Mouse (Mus musculus) hindbrain, embryonic 12.5 days (tissue): Measurements from ENCODE around the gene Acoxl. TPM values are rescaled to one million over a fixed set of nuclear protein-coding genes. Genes with fewer than 3 reads are reported as not detected.

Experiments used
- ATAC-seq: fragments of 200-750 bp; cut with Nextera tagmentation; 2 replicates; pipeline ENCODE4 v1.8.0; 2017; ENCODE audit warnings: moderate TSS enrichment; ENCODE audit not compliant: low FRiP score
- H3K27ac ChIP-seq: fragments of 300-500 bp; sonication (generic); 2 replicates; pipeline ENCODE4 v1.5.1; 2016; ENCODE audit warnings: mild to moderate bottlenecking
- H3K27me3 ChIP-seq: fragments of 300-500 bp; sonication (generic); 2 replicates; pipeline ENCODE4 v1.6.1; 2016; ENCODE audit warnings: mild to moderate bottlenecking
- H3K36me3 ChIP-seq: fragments of 300-500 bp; sonication (generic); 2 replicates; pipeline ENCODE4 v1.6.1; 2016; ENCODE audit warnings: mild to moderate bottlenecking
- H3K4me1 ChIP-seq: fragments of 300-500 bp; sonication (generic); 2 replicates; pipeline ENCODE4 v1.6.1; 2016
- H3K4me2 ChIP-seq: fragments of 300-500 bp; sonication (generic); replicated peaks from 2 replicates; pipeline ENCODE4 v1.6.1; 2016; ENCODE audit warnings: mild to moderate bottlenecking
- H3K4me3 ChIP-seq: fragments of 300-500 bp; sonication (generic); 2 replicates; pipeline ENCODE4 v1.5.1; 2016; ENCODE audit warnings: mild to moderate bottlenecking
- H3K9ac ChIP-seq: fragments of 300-500 bp; sonication (generic); 2 replicates; pipeline ENCODE4 v1.6.1; 2016; ENCODE audit warnings: mild to moderate bottlenecking, moderate library complexity
- H3K9me3 ChIP-seq: fragments of 300-500 bp; sonication (generic); replicated peaks from 2 replicates; pipeline ENCODE4 v1.6.1; 2016; ENCODE audit warnings: mild to moderate bottlenecking
- WGBS: fragments of 180-500 bp; shearing (Covaris S2); methylation state at CpG from one replicate; pipeline ENCODE4 v1.1.7; 2016; 5-methylcytosine and 5-hydroxymethylcytosine counted together
- microRNA-seq: library from miRNA; unstranded; fragments of <30 nt; microRNA quantifications from one replicate; pipeline ENCODE4, GENCODE M21; 2017
- polyA plus RNA-seq: library from polyadenylated mRNA; unstranded; fragments of >200 nt; fragmentation: Nextera tagmentation; extraction: Ambion mirVana; gene quantifications from 2 replicates; pipeline ENCODE4 v1.2.1, GENCODE M21; 2016

The Acoxl gene
- polyA plus RNA-seq, 1 experiment from 2014 or later: 0.15 TPM

GRCm38 (mm10) chr2:128169486-128169885 is 330.8 kb downstream of the Acoxl start:
- no peaks in the 10 kb centered on the region for H3K9me3 ChIP-seq
- H3K36me3 ChIP-seq: no peaks in the 10 kb centered on the region
- no peak overlapping the region for H3K27ac ChIP-seq
- H3K27me3 ChIP-seq: no peaks in the 10 kb centered on the region
- WGBS: 81% methylated on average over 5 of the region's 5 CpGs
- no peak overlapping the region for H3K4me2 ChIP-seq
- H3K4me1 ChIP-seq: peaks cover 4% of the 10 kb centered on the region; the same call in 1 of the 2 replicates
- no peak overlapping the region for H3K9ac ChIP-seq
- no peak overlapping the region for H3K4me3 ChIP-seq
- ATAC-seq: no peak

GRCm38 (mm10) chr2:128169972-128170371 is 331.3 kb downstream of the Acoxl start:
- 87% methylated on average over 11 of the region's 11 CpGs for WGBS
- H3K36me3 ChIP-seq: no peaks in the 10 kb centered on the region

GRCm38 (mm10) chr2:128170614-128171013 is 331.9 kb downstream of the Acoxl start:
- no peaks in the 10 kb centered on the region for H3K9me3 ChIP-seq
- H3K36me3 ChIP-seq: no peaks in the 10 kb centered on the region
- peaks cover 4% of the 10 kb centered on the region; the same call in 1 of the 2 replicates for H3K4me1 ChIP-seq
- H3K27ac ChIP-seq: no peak overlapping the region
- H3K9ac ChIP-seq: no peak overlapping the region
- no peak overlapping the region for H3K4me2 ChIP-seq
- no peak for ATAC-seq
- H3K4me3 ChIP-seq: no peak overlapping the region
- WGBS: 87% methylated on average over 3 of the region's 3 CpGs
- H3K27me3 ChIP-seq: no peaks in the 10 kb centered on the region

More at GRCm38 (mm10) chr2:128169972-128170371, 331.3 kb downstream of the Acoxl start:
- Histone ChIP-seq H3K4me3 (no peak overlapping the region), H3K4me2 (no peak overlapping the region), H3K9ac (no peak overlapping the region), H3K9me3 (no peaks in the 10 kb centered on the region), H3K27ac (no peak overlapping the region), H3K4me1 (peaks cover 4% of the 10 kb centered on the region; the same call in 1 of the 2 replicates), H3K27me3 (no peaks in the 10 kb centered on the region)
- no peak for ATAC-seq

- no peak for ATAC-seq
- Histone ChIP-seq H3K4me2 (no peak overlapping the region), H3K27ac (no peak overlapping the region), H3K9ac (no peak overlapping the region), H3K27me3 (no peaks in the 10 kb centered on the region), H3K9me3 (no peaks in the 10 kb centered on the region), H3K4me1 (peaks cover 12% of the 10 kb centered on the region), H3K4me3 (no peak overlapping the region), H3K36me3 (no peaks in the 10 kb centered on the region)
- 99% methylated on average over 5 of the region's 5 CpGs for WGBS
Measured at GRCm38 (mm10) chr2:128172266-128172665, 333.6 kb downstream of the Acoxl start.

Small RNAs within 50 kb of the gene (microRNA-seq; reads per million reads assigned to microRNA genes)
- not detected for gene Gm22411

Other genes starting within 250 kb of the Acoxl start
- 0.72 and 0.99 TPM in 2 replicates for gene Mal, start 182.2 kb upstream of the Acoxl start, polyA plus RNA-seq
- gene Mall, start 108.9 kb upstream of the Acoxl start, polyA plus RNA-seq: 1.1 and 1.5 TPM in 2 replicates
- gene Nphp1, start 50.0 kb upstream of the Acoxl start, polyA plus RNA-seq: 29.2 and 29.3 TPM in 2 replicates
- gene Mtln, start 46.4 kb upstream of the Acoxl start, polyA plus RNA-seq: 24.1 and 28.3 TPM in 2 replicates
- 50.6 and 52.7 TPM in 2 replicates for gene Bub1, start 7.0 kb upstream of the Acoxl start, polyA plus RNA-seq